Mouse (Mus musculus): Measurements from ENCODE around the gene Esyt1.

The Esyt1 gene

GRCm38 (mm10) chr10:128536266-128536940 is 10.7 kb upstream of the Esyt1 start:
- DNase-seq, result peak; percentile 90 to 94

- DNase-seq, result no peak
These were observed 10.1 kb upstream of the Esyt1 start for GRCm38 (mm10) chr10:128535624-128536265.

DNA sequence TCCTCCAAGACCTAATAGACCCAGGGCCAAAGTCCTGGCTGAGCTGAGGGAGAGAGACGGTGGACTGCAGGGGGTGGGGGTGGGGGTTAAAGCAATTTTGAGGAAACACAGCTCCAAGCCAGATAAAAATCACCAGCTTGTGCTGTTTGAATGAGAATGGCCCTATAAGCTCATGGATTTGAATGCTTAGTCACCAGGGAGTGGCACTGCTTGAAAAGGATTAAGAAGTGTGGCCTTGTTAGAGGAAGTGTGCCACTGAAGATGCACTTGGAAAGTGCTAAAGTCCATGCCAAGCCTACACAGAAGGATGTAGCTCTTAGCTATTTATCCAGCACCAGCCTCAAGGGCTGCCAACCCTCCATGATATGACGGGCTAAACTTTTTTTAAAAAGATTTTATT is 9.5 kb upstream of the Esyt1 start:
- DNase-seq, result no peak

- no peak for DNase-seq
These were observed 990 bp upstream of the Esyt1 start for GRCm38 (mm10) chr10:128526366-128527356.

- peak; percentile 75 to 78 for DNase-seq
These were observed 674 bp downstream of the Esyt1 start for GRCm38 (mm10) chr10:128524732-128525662.

- no peak for DNase-seq
These were observed 1.4 kb downstream of the Esyt1 start for GRCm38 (mm10) chr10:128524111-128524731.

GRCm38 (mm10) chr10:128522351-128522750 is 3.3 kb downstream of the Esyt1 start:
- DNase-seq, result no peak

GRCm38 (mm10) chr10:128520591-128520990 is 5.1 kb downstream of the Esyt1 start:
- no peak for DNase-seq

- DNase-seq, result peak; percentile 59 to 75
These were observed 6.8 kb downstream of the Esyt1 start for GRCm38 (mm10) chr10:128518833-128519232.

GRCm38 (mm10) chr10:128516677-128517076 is 9.0 kb downstream of the Esyt1 start:
- no peak for DNase-seq

DNA sequence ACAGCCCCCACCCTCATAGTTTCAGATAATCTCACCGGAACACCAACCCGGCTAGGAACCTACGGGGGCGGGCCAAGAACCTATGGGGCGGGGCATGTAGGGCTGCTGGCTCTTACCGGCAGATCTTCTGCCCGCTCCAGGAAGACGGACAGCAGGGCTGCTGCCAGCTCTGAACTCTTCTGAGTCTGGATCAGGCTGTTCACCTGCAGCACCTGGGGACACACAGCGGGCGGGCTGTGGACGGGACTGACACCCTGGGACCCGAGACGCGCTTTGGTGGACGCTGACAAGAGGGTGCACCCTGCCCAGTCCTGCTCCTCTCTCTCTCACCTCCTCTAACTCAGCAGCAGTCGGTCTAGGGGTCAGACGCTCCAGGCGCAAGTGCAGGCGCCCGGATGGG is 9.6 kb downstream of the Esyt1 start:
- DNase-seq, result no peak

GRCm38 (mm10) chr10:128515044-128515443 is 10.6 kb downstream of the Esyt1 start:
- DNase-seq, result no peak

- no peak for DNase-seq
These were observed 13.9 kb downstream of the Esyt1 start for GRCm38 (mm10) chr10:128511761-128512160.

- DNase-seq, result no peak
These were observed 14.5 kb downstream of the Esyt1 start for GRCm38 (mm10) chr10:128511189-128511588.

DNA sequence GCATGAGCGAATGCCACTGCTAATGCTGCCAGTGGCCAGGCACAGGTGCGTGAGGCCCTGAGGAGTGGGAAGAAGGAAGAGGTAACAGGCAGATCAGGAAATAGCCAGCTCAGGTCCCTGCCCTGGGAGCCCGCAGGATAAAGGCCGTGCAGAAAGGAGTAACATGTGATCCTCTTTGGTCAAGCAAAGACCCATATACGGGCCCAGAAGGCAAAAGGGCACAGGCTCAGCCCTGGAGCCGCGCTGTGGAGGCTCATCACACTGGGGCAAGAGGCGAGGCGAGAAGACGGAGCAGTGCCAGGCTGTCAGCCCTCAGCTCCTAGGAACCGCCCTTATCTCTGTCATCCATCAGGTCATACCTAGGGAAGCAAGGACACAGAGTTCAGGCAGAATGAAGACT is 15.4 kb downstream of the Esyt1 start:
- DNase-seq, result no peak

DNA sequence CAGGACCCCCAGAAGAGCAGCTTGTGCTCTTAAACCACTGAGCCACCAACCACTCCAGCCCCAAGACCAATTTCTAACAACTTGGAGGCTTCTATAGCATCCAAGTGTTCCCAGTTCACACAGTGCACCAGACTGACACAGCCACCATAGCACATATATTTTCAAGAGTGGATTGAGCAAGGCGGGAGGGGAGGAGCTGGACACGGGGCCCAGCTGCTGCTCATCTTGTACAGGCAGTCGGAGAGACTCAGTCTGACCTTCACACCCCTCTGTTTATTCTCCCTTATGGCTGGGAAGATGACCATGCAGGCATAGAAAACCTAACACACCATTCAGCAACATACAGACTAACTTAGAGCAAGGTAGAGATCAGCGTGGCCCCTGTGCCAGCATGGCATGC is 15.8 kb downstream of the Esyt1 start:
- peak in 1 of 2 experiments; percentile 75 for DNase-seq

DNA sequence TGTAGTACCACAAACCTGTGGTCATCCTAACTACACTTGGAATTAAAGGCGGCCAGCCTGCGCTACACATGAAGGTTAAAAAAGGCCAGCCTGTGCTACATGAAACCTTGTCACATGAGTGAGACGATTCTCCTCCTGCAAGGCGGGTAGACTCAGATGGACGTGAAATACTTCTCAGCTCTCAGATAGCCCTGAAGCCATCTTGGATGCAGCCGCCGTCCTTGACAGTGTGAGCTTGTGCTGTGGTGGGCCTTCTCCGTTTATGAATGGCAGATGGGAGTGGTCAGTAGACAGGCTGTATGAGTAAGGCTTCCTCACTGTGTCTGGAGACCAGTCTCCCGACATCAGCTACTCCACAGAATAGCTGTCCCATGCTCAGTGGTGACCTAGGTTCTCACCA is 16.5 kb downstream of the Esyt1 start:
- no peak for DNase-seq

- peak in 1 of 2 experiments; percentile 64 for DNase-seq
These were observed 17.4 kb downstream of the Esyt1 start for GRCm38 (mm10) chr10:128508260-128508659.

DNA sequence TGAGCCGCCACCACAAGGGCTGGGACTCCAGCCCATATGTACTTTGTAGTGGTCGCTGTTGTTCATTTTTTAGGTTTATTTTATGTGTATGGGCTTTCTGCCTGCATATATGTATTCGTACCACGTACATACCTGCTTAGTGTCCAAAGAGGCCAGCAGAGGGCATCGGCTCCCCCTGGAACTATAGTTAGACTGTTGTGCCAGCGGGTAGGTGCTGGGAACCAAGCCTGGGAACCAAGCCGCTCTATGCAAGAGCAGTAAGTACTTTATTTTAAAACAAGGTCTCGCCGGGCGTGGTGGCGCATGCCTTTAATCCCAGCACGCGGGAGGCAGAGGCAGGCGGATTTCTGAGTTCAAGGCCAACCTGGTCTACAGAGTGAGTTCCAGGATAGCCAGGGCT is 19.7 kb downstream of the Esyt1 start:
- no peak for DNase-seq

GRCm38 (mm10) chr10:128505371-128505667 is 20.4 kb downstream of the Esyt1 start:
- DNase-seq, result peak in 1 of 2 experiments; percentile 14

DNA sequence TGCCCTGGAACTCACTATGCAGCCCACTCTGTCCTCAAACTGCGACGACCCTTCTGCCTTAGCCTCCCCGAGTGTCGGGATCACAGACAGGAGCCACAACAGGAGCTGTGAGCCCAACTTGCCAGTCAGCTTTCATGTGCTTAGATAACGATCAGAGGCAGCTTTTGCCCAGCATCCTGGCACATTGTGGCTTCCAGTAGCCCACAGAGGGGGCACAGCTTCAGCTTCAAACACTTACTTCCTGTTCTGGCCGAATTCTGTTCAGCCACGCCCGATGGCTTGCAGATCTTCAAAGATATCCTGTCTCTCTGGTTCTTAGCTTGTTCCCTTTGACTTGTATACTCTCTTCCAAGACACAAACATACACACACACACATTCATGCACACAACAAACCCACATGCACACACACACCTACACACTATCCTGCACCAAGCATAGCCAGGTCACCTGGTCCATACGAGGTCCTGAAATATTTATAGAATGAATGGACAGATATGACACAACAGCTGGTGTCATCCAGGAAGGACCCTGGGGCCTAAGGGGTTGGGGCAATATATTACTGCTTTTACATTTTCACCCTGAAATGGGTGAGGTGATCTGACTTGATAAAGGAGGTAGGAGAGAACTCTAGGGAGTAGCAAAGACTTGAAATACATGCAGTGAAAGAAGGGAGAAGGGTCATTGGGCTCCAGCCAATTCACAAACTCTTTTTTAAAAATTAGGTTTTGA is 20.9 kb downstream of the Esyt1 start:
- peak; percentile 49 to 62 for DNase-seq
